10 mouse cellular contexts compared by ENCODE assay signal in the genomic region with DNA sequence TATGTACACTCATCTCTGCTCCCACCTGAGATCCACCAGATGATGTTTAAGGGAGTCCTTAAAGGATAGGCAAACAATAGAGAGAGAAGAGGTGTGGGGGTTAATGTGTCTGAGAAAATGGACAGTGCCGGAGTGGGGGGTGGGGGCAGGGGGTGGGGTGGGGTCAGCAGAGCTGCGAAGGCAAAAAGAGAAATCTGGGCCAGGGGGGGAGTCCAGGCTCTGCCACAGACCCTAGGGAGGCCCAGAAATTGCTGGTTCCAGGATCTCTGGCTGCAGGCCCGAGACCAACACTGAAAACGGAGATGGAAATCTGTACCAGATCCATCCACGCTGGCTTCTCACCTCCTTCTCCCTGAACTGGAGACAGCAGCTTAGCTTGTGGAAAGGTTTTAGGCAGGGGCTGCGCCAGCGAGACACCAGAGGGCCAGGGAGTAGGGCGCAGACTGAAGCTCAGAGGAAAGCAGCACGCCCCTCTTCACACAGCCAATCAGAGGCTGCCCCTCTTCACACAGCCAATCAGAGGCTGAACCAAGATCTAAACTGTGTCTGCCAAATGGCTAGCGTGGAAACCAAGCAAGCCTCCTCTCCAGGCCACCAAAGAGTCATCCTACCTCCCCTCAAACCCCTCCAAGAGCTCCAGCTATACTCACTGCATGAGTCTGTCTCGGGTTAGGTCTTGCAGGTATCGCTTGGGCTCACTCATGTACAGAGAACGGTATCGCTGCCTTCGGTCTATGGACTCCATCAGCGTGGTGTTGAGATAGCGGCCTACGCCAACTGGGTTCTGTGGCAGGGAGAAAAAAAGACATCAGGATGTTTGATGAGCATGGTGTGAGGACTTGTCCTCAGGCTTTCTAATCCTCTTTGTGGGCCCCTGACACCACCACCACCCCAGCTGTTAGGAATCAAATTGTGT. TPM values are rescaled to one million over a fixed set of nuclear protein-coding genes. Genes with fewer than 3 reads are reported as not detected.
DNase-seq lines count a peak whose midpoint lies in the region; ATAC-seq and TF ChIP-seq lines count a peak whose summit lies in the region.
"Had no signal": no experiment of that assay in that cellular context is flagged by ENCODE, and none has a peak within 500 bp of the region (broad histone marks: within the 10 kb centered on the region; RNA-seq: fewer than 3 reads in every experiment).

No protein-coding gene starts in this region.

- H3K9me3 ChIP-seq in lung, embryonic 14.5 days (ENCODE audit: low read depth, low read length) = no peaks in the 10 kb centered on the region
- H3K9me3 ChIP-seq in forebrain, embryonic 10.5 days = no peaks in the 10 kb centered on the region
- H3K9me3 ChIP-seq in stomach, embryonic 14.5 days (ENCODE audit: control insufficient read depth, low read depth, low read length) = no peaks in the 10 kb centered on the region

- 38% methylated on average over 18 of the region's 18 CpGs for WGBS in lung, embryonic 14.5 days
- WGBS in forebrain, embryonic 10.5 days = 44% methylated on average over 18 of the region's 18 CpGs
- 33% methylated on average over 18 of the region's 18 CpGs for WGBS in stomach, embryonic 14.5 days

- no peak overlapping the region for H3K4me3 ChIP-seq in lung, embryonic 14.5 days (ENCODE audit: low read depth, low read length)
- peak overlapping the region; percentile 33 for H3K4me3 ChIP-seq in forebrain, embryonic 10.5 days
- H3K4me3 ChIP-seq in stomach, embryonic 14.5 days (ENCODE audit: low read depth, low read length) = no peak overlapping the region

- H3K4me1 ChIP-seq in lung, embryonic 14.5 days (ENCODE audit: insufficient read depth) = no peaks in the 10 kb centered on the region
- peaks cover 11% of the 10 kb centered on the region for H3K4me1 ChIP-seq in forebrain, embryonic 10.5 days
- H3K4me1 ChIP-seq in stomach, embryonic 14.5 days (ENCODE audit: control insufficient read depth, insufficient read depth, low read length) = no peaks in the 10 kb centered on the region

- no peak overlapping the region for H3K27ac ChIP-seq in lung, embryonic 14.5 days (ENCODE audit: low read depth)
- H3K27ac ChIP-seq in forebrain, embryonic 10.5 days = peak overlapping the region; percentile 66
- H3K27ac ChIP-seq in stomach, embryonic 14.5 days (ENCODE audit: low read length) = no peak overlapping the region

- no peaks in the 10 kb centered on the region for H3K27me3 ChIP-seq in lung, embryonic 14.5 days (ENCODE audit: insufficient read depth, low read length)
- no peaks in the 10 kb centered on the region for H3K27me3 ChIP-seq in forebrain, embryonic 10.5 days (ENCODE audit: poor library complexity, severe bottlenecking)
- H3K27me3 ChIP-seq in stomach, embryonic 14.5 days (ENCODE audit: control insufficient read depth, insufficient read depth, low read length) = no peaks in the 10 kb centered on the region

- H3K4me2 ChIP-seq in lung, embryonic 14.5 days = peak overlapping the region; percentile 32; the same call in 1 of the 2 replicates
- peak overlapping the region; percentile 16; the same call in 1 of the 2 replicates for H3K4me2 ChIP-seq in stomach, embryonic 14.5 days (replicated peaks; ENCODE audit: low read depth, low read length)

- ATAC-seq in lung, embryonic 14.5 days (ENCODE audit: insufficient read depth) = peak; percentile 96
- peak; percentile 87 for ATAC-seq in stomach, embryonic 14.5 days (ENCODE audit: insufficient number of reproducible peaks, insufficient read depth, low FRiP score, low read depth)

- no peak overlapping the region for H3K9ac ChIP-seq in lung, embryonic 14.5 days
- no peak overlapping the region for H3K9ac ChIP-seq in stomach, embryonic 14.5 days (replicated peaks; ENCODE audit: low read depth, low read length)

- DNase-seq in lung, embryonic 14.5 days = peak; percentile 71
- no peak for DNase-seq in lung, postnatal 25 days (ENCODE audit: low spot score)
- peak; percentile 50 for DNase-seq in forebrain, embryonic 10.5 days (ENCODE audit: extremely low spot score, low spot score)
- peak; percentile 60 for DNase-seq in liver
- DNase-seq in natural killer cell, adult 2 months (ENCODE audit: low spot score in 2 of 2) = no peak
- DNase-seq in thymus, postnatal 10 days (ENCODE audit: low spot score in 2 of 2) = no peak
- DNase-seq in layer of hippocampus, postnatal 25 days (ENCODE audit: extremely low spot score in 1 of 2, low spot score in 1 of 2) = no peak
- DNase-seq: adrenal gland, postnatal 25 days had no signal

- 0 out of 2 replicates have a peak, but pooled peaks have one; percentile 1 for TF ChIP-seq CTCF in lung, embryonic 14.5 days (IDR thresholded peaks at IDR 0.05; ENCODE audit: low read depth)

- H3K36me3 ChIP-seq in lung, embryonic 14.5 days (ENCODE audit: insufficient read depth) = no peaks in the 10 kb centered on the region
- no peaks in the 10 kb centered on the region for H3K36me3 ChIP-seq in forebrain, embryonic 10.5 days (replicated peaks)
- H3K36me3 ChIP-seq in stomach, embryonic 14.5 days (ENCODE audit: control insufficient read depth, insufficient read depth, low read length) = no peaks in the 10 kb centered on the region

RNA-seq across cellular contexts. Expression of gene Lexm, which starts 10.1 kb away (rescaled TPM):
- polyA plus RNA-seq in lung, embryonic 14.5 days (2014; fragmentation: Nextera tagmentation; extraction: Ambion mirVana) = not detected in 2 replicates
- 0.36 TPM in 1 of 2 replicates, not detected in the other for polyA plus RNA-seq in forebrain, embryonic 10.5 days (2016; fragmentation: Nextera tagmentation; extraction: Ambion mirVana)
- polyA plus RNA-seq in stomach, embryonic 14.5 days (2014; fragmentation: Nextera tagmentation; extraction: Ambion mirVana) = not detected in 2 replicates
- total RNA-seq in layer of hippocampus, postnatal 25 days (2021) = not detected
- total RNA-seq: adrenal gland, postnatal 25 days; left cerebral cortex, adult 18-20 months had no signal

RNA-seq across cellular contexts. Expression of gene Ttc22, which starts 15.3 kb away (rescaled TPM):
- polyA plus RNA-seq in lung, embryonic 14.5 days (2014; fragmentation: Nextera tagmentation; extraction: Ambion mirVana) = 0.92 and 1.1 TPM in 2 replicates
- not detected in 2 replicates for polyA plus RNA-seq in forebrain, embryonic 10.5 days (2016; fragmentation: Nextera tagmentation; extraction: Ambion mirVana)
- 2.7 and 3.7 TPM in 2 replicates for polyA plus RNA-seq in stomach, embryonic 14.5 days (2014; fragmentation: Nextera tagmentation; extraction: Ambion mirVana)
- total RNA-seq in layer of hippocampus, postnatal 25 days (2021) = under 1 TPM; 0.38 to 0.59 TPM
- total RNA-seq: adrenal gland, postnatal 25 days had no signal

RNA-seq across cellular contexts. Expression of gene Pars2, which starts 44.0 kb away (rescaled TPM):
- polyA plus RNA-seq in lung, embryonic 14.5 days (2014; fragmentation: Nextera tagmentation; extraction: Ambion mirVana) = 14.3 and 14.5 TPM in 2 replicates
- polyA plus RNA-seq in forebrain, embryonic 10.5 days (2016; fragmentation: Nextera tagmentation; extraction: Ambion mirVana) = 14.9 and 19.7 TPM in 2 replicates
- polyA plus RNA-seq in stomach, embryonic 14.5 days (2014; fragmentation: Nextera tagmentation; extraction: Ambion mirVana) = 14.5 and 15.1 TPM in 2 replicates
- 1 to 10 TPM; 6.2 to 6.4 TPM for total RNA-seq in layer of hippocampus, postnatal 25 days (2021)

RNA-seq across cellular contexts. Expression of gene Dhcr24, which starts 46.1 kb away (rescaled TPM):
- polyA plus RNA-seq in lung, embryonic 14.5 days (2014; fragmentation: Nextera tagmentation; extraction: Ambion mirVana) = 22.5 and 25.0 TPM in 2 replicates
- polyA plus RNA-seq in forebrain, embryonic 10.5 days (2016; fragmentation: Nextera tagmentation; extraction: Ambion mirVana) = 10.5 and 11.7 TPM in 2 replicates
- polyA plus RNA-seq in stomach, embryonic 14.5 days (2014; fragmentation: Nextera tagmentation; extraction: Ambion mirVana) = 29.8 and 32.4 TPM in 2 replicates
- 10 to 100 TPM; 72.3 to 77.3 TPM for total RNA-seq in layer of hippocampus, postnatal 25 days (2021)

Comparison
In these comparisons a context has a peak if more than half of its experiments do, and no peak if none do; other contexts are left out.
1. DNase-seq: peak in lung, embryonic 14.5 days (single experiment), forebrain, embryonic 10.5 days (single experiment) and liver (single experiment); none in lung, postnatal 25 days (single experiment), natural killer cell, adult 2 months (0 of 2), thymus, postnatal 10 days (0 of 2) and layer of hippocampus, postnatal 25 days (0 of 2).